Mouse (Mus musculus): Measurements from ENCODE around the gene Nppb. TPM values are rescaled to one million over a fixed set of nuclear protein-coding genes. Genes with fewer than 3 reads are reported as not detected.
A peak's percentile ranks its signal among the peaks of the same experiment; 100 is the strongest.

Gene Nppb
- polyA plus RNA-seq, 1 experiment from 2014 or later: 0.20 TPM

DNA sequence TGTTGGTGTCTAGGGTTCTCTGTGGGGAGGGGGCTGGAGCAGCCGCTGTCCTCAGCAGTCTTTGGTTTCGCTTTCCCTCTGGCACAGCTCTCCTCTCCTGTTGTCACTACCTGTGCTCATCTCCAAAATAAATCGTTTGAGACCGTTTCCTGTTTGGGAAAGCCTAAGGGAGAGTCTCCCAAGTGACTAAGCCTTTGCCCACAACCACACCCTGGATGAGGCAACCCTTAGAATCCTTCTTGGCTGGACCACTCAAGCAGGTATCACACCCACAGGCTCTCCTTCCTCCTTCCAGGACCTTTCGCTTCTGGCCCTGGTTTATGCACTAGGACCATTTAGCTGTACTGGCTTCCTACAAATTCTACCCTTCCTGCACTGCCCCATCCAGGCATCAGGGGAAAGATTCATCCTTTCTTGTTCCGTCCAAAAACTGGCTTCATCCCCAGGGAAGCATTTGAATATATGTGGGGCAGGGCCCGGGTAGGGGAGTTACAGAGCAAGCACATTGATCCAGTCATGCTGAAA is 8.0 kb downstream of the Nppb start:
- WGBS: 70% methylated on average over 7 of the region's 7 CpGs
- no peak for DNase-seq (ENCODE audit: low spot score)
- no peaks in the 10 kb centered on the region for H3K4me1 ChIP-seq
- H3K27me3 ChIP-seq (replicated peaks; ENCODE audit: low read depth, poor library complexity, severe bottlenecking): no peaks in the 10 kb centered on the region
- no peaks in the 10 kb centered on the region for H3K36me3 ChIP-seq (replicated peaks)
- no peak overlapping the region for H3K27ac ChIP-seq (replicated peaks)
- no peak overlapping the region for H3K4me3 ChIP-seq
- no peaks in the 10 kb centered on the region for H3K9me3 ChIP-seq

DNA sequence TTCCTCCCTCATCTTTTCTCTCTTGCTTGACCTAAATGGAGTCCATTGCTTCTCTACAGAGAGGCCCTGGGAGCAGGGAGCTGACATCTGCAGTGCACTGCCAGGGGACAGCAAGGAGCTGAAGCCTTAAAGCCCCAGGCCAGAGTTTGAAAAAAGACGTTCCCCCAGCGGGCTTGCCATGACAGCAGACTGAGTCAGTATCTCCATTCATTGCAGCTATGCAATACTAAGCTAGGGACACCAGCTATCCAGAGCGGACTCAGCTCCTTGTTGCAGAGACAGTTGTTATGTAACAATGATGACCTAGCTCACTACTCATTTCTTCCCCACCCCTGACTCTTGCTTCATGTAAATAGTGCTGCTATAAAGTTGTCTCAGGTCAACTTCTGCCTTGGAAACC is 9.7 kb downstream of the Nppb start:
- Histone ChIP-seq H3K27ac (replicated peaks) (no peak overlapping the region), H3K9me3 (no peaks in the 10 kb centered on the region), H3K27me3 (replicated peaks; ENCODE audit: low read depth, poor library complexity, severe bottlenecking) (no peaks in the 10 kb centered on the region), H3K36me3 (replicated peaks) (no peaks in the 10 kb centered on the region), H3K4me1 (no peaks in the 10 kb centered on the region), H3K4me3 (no peak overlapping the region)
- WGBS: 77% methylated on average over 3 of the region's 3 CpGs
- DNase-seq (ENCODE audit: low spot score): no peak

DNA sequence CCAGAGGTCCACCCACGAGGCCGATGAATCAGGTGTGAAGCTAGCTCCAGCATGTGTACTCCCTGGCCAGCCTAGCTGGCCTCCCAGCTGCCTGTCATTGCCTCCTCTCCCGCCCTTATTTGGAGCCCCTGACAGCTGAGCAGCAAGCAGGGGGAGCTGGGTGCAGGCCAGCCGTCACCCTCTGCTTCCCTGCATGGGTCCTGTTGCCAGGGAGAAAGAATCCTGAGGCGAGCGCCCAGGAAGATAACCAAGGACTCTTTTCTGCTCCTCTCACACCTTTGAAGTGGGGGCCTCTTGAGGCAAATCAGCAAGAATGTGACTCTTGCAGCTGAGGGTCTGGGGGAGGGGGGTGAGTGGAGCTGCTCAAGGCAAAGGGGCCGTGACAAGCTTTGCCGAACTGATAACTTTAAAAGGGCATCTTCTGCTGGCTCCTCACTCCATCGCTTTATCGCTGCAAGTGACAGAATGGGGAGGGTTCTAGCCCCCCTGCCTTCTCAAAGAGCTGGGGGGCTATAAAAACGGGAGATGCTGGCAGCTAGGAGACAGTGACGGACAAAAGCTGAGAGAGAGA is 14.7 kb downstream of the Nppb start, which contains the start of gene Nppa:
Gene Nppa, plus strand, starts transcription at position 521 of the 571 bp plus-strand sequence.
- Histone ChIP-seq H3K36me3 (replicated peaks) (peaks cover 21% of the 10 kb centered on the region), H3K9me3 (no peaks in the 10 kb centered on the region), H3K4me1 (no peaks in the 10 kb centered on the region), H3K4me3 (no peak within 1 kb of the TSS), H3K27me3 (replicated peaks; ENCODE audit: low read depth, poor library complexity, severe bottlenecking) (no peaks in the 10 kb centered on the region), H3K27ac (replicated peaks) (no peak within 1 kb of the TSS)
- DNase-seq (ENCODE audit: low spot score): no peak
- 57% methylated on average over 12 of the region's 12 CpGs for WGBS

DNA sequence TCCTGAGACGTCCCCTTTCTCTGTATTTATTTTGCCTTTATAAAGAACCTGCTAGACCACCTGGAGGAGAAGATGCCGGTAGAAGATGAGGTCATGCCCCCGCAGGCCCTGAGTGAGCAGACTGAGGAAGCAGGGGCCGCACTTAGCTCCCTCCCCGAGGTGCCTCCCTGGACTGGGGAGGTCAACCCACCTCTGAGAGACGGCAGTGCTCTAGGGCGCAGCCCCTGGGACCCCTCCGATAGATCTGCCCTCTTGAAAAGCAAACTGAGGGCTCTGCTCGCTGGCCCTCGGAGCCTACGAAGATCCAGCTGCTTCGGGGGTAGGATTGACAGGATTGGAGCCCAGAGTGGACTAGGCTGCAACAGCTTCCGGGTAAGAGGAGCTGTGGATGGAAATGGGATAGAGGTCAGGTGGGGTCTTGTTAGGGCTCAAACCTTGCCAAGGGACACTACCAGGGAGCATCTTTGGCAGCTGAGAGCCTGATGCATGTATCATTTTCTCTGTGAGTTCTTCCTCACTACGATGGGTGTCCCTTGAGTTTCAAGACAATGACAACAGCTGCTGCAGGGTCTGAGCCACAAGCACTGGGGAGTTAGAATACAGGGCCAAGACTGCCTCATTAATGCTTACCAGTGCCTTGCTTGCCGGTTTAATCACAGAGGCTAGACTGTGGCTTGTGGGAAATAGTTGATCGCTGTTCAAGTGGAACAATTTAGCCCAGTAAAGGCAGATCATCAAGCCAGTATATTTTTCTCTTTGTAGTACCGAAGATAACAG is 15.6 kb downstream of the Nppb start:
- Histone ChIP-seq H3K36me3 (replicated peaks) (peaks cover 30% of the 10 kb centered on the region), H3K4me3 (no peak overlapping the region), H3K27me3 (replicated peaks; ENCODE audit: low read depth, poor library complexity, severe bottlenecking) (no peaks in the 10 kb centered on the region), H3K9me3 (no peaks in the 10 kb centered on the region), H3K4me1 (no peaks in the 10 kb centered on the region), H3K27ac (replicated peaks) (no peak overlapping the region)
- WGBS: 80% methylated on average over 17 of the region's 17 CpGs
- no peak for DNase-seq (ENCODE audit: low spot score)

DNA sequence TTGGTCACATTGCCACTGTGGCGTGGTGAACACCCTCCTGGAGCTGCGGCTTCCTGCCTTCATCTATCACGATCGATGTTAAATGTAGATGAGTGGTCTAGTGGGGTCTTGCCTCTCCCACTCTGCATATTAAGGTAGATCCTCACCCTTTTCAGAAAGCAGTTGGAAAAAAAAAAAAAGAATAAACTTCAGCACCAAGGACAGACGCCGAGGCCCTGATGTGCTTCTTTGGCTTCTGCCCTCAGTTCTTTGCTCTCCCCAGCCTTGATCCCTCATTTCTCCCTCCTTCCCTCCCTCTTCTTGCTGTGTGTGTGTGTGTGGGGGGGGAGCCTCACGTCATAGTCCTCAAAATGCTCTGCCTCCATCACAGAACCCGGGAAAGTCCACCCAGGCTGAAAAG is 16.3 kb downstream of the Nppb start:
- H3K27ac ChIP-seq (replicated peaks): no peak overlapping the region
- H3K36me3 ChIP-seq (replicated peaks): peaks cover 37% of the 10 kb centered on the region
- H3K9me3 ChIP-seq: no peaks in the 10 kb centered on the region
- 50% methylated on average over 8 of the region's 8 CpGs for WGBS
- no peak for DNase-seq (ENCODE audit: low spot score)
- H3K4me1 ChIP-seq: no peaks in the 10 kb centered on the region
- H3K4me3 ChIP-seq: no peak overlapping the region
- no peaks in the 10 kb centered on the region for H3K27me3 ChIP-seq (replicated peaks; ENCODE audit: low read depth, poor library complexity, severe bottlenecking)

DNA sequence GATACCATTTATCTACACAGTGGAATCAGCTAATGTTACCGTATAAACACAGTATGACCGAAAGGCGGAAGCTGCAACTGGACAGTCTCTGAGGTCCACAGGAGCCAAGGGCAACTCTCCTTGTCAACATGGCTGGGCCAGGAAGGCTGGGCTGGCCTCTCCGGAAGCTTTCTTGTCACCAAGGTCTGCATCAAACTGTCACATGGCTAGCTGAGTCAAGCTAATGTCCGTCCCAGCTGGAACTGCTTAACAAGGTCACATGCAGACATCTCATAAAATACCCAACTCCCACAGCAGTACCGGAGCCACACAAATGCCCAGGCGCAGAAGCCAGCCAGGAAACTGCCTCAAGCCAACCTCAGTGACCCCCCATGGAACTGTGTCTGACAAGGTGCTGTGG is 18.8 kb downstream of the Nppb start:
- H3K4me1 ChIP-seq: no peaks in the 10 kb centered on the region
- no peaks in the 10 kb centered on the region for H3K9me3 ChIP-seq
- H3K36me3 ChIP-seq (replicated peaks): peaks cover 62% of the 10 kb centered on the region
- no peak overlapping the region for H3K27ac ChIP-seq (replicated peaks)
- 85% methylated on average over 7 of the region's 7 CpGs for WGBS
- no peak for DNase-seq (ENCODE audit: low spot score)
- no peaks in the 10 kb centered on the region for H3K27me3 ChIP-seq (replicated peaks; ENCODE audit: low read depth, poor library complexity, severe bottlenecking)
- no peak overlapping the region for H3K4me3 ChIP-seq

DNA sequence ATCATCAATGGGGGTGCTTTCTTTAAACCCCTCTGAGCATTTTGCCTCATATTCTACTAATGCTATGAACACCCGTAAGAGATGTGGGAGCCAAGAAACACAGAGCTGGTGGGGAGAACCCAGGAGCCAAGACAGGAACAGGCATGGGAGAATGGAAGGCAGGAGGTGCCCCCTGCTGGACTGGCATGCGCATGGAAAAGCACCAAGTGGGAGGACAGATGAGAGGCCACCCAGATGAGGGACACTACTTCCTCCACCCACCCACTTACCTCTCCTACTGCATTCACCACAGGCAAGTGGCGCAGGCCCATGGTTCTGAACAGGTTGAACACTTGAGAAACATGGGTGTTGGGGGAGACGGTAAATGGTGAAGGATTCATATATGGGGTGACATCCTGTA is 22.8 kb downstream of the Nppb start:
- Histone ChIP-seq H3K9me3 (no peaks in the 10 kb centered on the region), H3K36me3 (replicated peaks) (peaks cover 99% of the 10 kb centered on the region)
- DNase-seq (ENCODE audit: low spot score): peak; percentile 37

DNA sequence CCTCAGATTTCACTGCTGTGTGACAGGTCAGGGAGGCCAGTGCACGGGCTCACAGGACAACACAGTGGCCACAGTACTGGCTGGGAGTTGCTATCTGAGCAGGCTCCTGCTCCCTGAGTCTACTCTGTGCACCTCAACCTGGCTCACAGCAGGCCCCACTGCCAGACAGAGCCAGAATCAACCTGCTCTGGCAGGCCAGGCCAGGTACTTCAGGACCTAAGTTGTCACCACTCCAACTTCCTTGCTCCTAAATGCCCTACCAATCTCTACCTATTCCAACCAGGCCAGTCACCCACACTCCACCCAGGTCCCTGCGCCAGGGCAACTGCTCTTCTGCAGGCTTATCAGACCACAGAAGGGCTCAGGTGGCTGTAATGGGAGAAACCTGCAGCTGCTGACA is 24.1 kb downstream of the Nppb start:
- DNase-seq (ENCODE audit: low spot score): no peak
- H3K27ac ChIP-seq (replicated peaks): no peak overlapping the region
- 89% methylated on average over 2 of the region's 2 CpGs for WGBS
- H3K27me3 ChIP-seq (replicated peaks; ENCODE audit: low read depth, poor library complexity, severe bottlenecking): no peaks in the 10 kb centered on the region
- no peaks in the 10 kb centered on the region for H3K4me1 ChIP-seq
- no peak overlapping the region for H3K4me3 ChIP-seq
- peaks cover 100% of the 10 kb centered on the region for H3K36me3 ChIP-seq (replicated peaks)
- H3K9me3 ChIP-seq: no peaks in the 10 kb centered on the region

More for the DNA sequence above, 22.8 kb downstream of the Nppb start:
- Histone ChIP-seq H3K4me1 (no peaks in the 10 kb centered on the region), H3K27me3 (replicated peaks; ENCODE audit: low read depth, poor library complexity, severe bottlenecking) (no peaks in the 10 kb centered on the region), H3K27ac (replicated peaks) (no peak overlapping the region), H3K4me3 (no peak overlapping the region)
- 80% methylated on average over 4 of the region's 4 CpGs for WGBS

DNA sequence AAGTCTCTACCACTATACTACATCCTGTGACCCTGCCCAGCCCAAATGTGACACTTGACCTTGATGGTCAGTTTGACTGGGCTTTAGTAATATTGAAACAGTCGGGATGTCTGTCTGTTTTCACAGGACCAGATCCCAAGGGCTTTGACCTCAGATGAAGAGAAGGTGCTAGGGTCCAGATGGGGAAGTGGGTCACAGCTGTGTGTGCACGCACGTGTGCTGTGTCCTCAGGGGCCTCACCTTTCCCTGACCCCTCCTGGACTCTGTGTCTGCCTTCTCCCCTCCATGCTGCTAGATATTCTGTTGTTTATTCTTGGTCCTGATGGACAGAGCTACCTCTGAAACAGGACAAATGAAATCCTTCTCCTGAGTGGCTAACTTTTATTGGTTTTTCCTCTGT is 25.7 kb downstream of the Nppb start:
- no peak for DNase-seq (ENCODE audit: low spot score)
- Histone ChIP-seq H3K4me3 (no peak overlapping the region), H3K9me3 (no peaks in the 10 kb centered on the region), H3K4me1 (no peaks in the 10 kb centered on the region), H3K36me3 (replicated peaks) (peaks cover 100% of the 10 kb centered on the region), H3K27me3 (replicated peaks; ENCODE audit: low read depth, poor library complexity, severe bottlenecking) (no peaks in the 10 kb centered on the region), H3K27ac (replicated peaks) (no peak overlapping the region)
- WGBS: 62% methylated on average over 3 of the region's 3 CpGs

DNA sequence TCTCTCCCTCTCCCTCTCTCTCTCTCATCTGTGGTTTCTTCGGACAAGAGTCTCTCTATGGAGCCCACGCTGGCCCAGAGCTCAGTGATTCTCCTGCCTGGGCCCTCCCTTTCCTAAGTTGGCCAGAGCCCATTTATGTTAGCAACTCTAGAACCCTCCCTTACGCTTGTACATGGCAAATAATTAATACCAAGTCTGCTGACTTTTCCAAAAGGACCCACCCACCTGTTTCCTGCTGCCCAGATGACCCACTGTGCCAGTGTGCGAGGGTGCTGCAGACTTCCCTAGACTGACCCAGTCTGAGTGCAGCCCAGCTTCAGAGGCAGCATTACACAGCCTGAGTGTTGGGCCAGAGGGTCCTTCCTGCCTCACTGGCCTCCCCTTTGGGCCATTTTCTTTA is 26.6 kb downstream of the Nppb start:
- no peaks in the 10 kb centered on the region for H3K9me3 ChIP-seq
- no peak for DNase-seq (ENCODE audit: low spot score)
- WGBS: 91% methylated on average over 4 of the region's 4 CpGs
- no peak overlapping the region for H3K27ac ChIP-seq (replicated peaks)
- no peaks in the 10 kb centered on the region for H3K4me1 ChIP-seq
- peaks cover 100% of the 10 kb centered on the region for H3K36me3 ChIP-seq (replicated peaks)
- no peaks in the 10 kb centered on the region for H3K27me3 ChIP-seq (replicated peaks; ENCODE audit: low read depth, poor library complexity, severe bottlenecking)
- H3K4me3 ChIP-seq: no peak overlapping the region

DNA sequence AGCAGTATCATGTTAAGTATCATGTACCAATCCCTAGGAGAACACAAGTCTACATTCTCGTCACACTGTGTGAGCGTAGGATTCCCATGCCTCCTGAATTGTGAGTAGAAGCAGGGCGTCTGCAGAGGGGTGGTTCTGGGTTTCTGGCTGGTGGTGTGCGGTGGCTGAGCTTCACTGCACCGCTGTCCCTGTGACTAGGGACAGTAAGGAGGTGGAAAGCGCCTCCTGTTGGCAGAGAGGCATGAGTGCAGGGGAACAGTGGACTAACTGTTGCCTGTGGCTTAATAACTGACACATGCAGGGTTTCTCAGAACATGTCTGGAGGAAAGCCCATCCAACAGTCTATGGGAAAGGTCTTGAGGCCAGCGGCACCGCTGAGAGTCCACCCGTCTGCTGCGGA is 29.8 kb downstream of the Nppb start:
- peaks cover 100% of the 10 kb centered on the region for H3K36me3 ChIP-seq (replicated peaks)

DNA sequence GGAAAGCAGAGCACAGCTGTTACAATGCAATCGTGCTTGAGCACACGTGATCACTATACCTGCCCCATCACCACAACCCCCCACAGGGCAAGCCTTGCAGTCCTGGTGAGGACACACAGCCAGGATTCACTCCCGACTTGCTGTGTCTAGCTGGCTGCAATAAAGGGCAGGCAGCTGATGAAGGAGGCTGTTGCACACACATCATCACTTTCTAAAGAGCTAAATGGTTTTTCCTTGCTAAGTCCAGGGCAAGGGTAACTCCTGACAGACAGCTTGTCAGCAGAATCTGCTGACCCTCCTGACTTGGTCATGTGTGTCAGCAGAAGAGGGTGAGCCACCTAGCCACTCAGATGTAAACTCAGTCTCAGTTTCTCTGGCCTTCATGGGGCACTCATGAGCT is 31.4 kb downstream of the Nppb start:
- Histone ChIP-seq H3K27ac (replicated peaks) (no peak overlapping the region), H3K4me3 (no peak overlapping the region), H3K9me3 (no peaks in the 10 kb centered on the region), H3K4me1 (peaks cover 7% of the 10 kb centered on the region), H3K27me3 (replicated peaks; ENCODE audit: low read depth, poor library complexity, severe bottlenecking) (no peaks in the 10 kb centered on the region), H3K36me3 (replicated peaks) (peaks cover 100% of the 10 kb centered on the region)
- WGBS: 82% methylated on average over 3 of the region's 3 CpGs
- no peak for DNase-seq (ENCODE audit: low spot score)

More for the DNA sequence above, 29.8 kb downstream of the Nppb start:
- H3K4me3 ChIP-seq: no peak overlapping the region
- H3K9me3 ChIP-seq: no peaks in the 10 kb centered on the region
- WGBS: 80% methylated on average over 10 of the region's 10 CpGs
- H3K27me3 ChIP-seq (replicated peaks; ENCODE audit: low read depth, poor library complexity, severe bottlenecking): no peaks in the 10 kb centered on the region
- H3K4me1 ChIP-seq: peaks cover 7% of the 10 kb centered on the region
- no peak overlapping the region for H3K27ac ChIP-seq (replicated peaks)
- DNase-seq (ENCODE audit: low spot score): no peak

DNA sequence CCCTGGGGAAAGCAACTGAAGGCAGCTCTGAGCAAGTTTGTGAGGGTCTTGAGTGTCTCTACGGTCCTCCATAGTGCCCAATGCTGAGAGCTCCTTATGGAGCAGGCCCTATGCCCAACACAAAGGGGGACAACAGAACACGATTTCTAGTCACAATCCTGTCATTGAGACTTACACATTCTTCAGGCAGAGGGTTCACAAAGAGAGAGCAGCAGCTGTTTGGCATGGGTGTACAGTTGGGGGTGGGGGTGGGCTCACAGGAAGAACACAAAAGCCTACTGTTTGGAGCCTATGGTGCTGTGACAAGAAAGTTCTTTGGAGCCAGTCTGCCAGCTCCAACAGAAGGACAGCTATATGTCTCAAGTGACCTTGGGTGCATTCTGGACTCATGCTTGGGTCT is 32.8 kb downstream of the Nppb start:
- Histone ChIP-seq H3K36me3 (replicated peaks) (peaks cover 100% of the 10 kb centered on the region), H3K27ac (replicated peaks) (no peak overlapping the region)

More for the DNA sequence above, 32.8 kb downstream of the Nppb start:
- H3K4me1 ChIP-seq: peaks cover 7% of the 10 kb centered on the region
- no peak for DNase-seq (ENCODE audit: low spot score)
- no peaks in the 10 kb centered on the region for H3K27me3 ChIP-seq (replicated peaks; ENCODE audit: low read depth, poor library complexity, severe bottlenecking)
- no peak overlapping the region for H3K4me3 ChIP-seq
- no peaks in the 10 kb centered on the region for H3K9me3 ChIP-seq
- WGBS: 46% methylated on average over 2 of the region's 2 CpGs
